Mouse (Mus musculus) T-helper 1 cell (primary cell): ENCODE results near the gene Marcks.
"Not testable (repeated sequence)": the region's sequence is repeated elsewhere in the genome, so short reads cannot be mapped to it uniquely, and the experiment has no call there.

Source experiments
- in situ Hi-C: fragments of 300-600 bp; cut with MboI, MseI; formaldehyde crosslinking; loops from one replicate; pipeline ENCODE4 v1.15.1; 2025; ENCODE audit warnings: high pct_unique_total_duplicates

Gene Marcks

GRCm38 (mm10) chr10:37136981-37137518 is 1.7 kb downstream of the Marcks start:
- in situ Hi-C loops = loop anchor here (5.0 kb wide), 1 partner anchor 530 kb away; no protein-coding TSS in a partner anchor

- in situ Hi-C loops = loop anchor here (5.0 kb wide), 1 partner anchor 531 kb away; no protein-coding TSS in a partner anchor
Measured at GRCm38 (mm10) chr10:37135951-37136751, 2.6 kb downstream of the Marcks start.

GRCm38 (mm10) chr10:37133876-37134708 is 4.6 kb downstream of the Marcks start:
- in situ Hi-C loops = no loop called here

- in situ Hi-C loops = no loop called here
Measured at GRCm38 (mm10) chr10:37132671-37133070, 6.0 kb downstream of the Marcks start.

GRCm38 (mm10) chr10:37129652-37130051 is 9.1 kb downstream of the Marcks start:
- in situ Hi-C loops = no loop called here

- in situ Hi-C loops = no loop called here
Measured at GRCm38 (mm10) chr10:37115329-37115728, 23.4 kb downstream of the Marcks start.

- in situ Hi-C loops = no loop called here
Measured at GRCm38 (mm10) chr10:37112812-37113211, 25.9 kb downstream of the Marcks start.

- in situ Hi-C loops = no loop called here
Measured at GRCm38 (mm10) chr10:37112362-37112761, 26.4 kb downstream of the Marcks start.

GRCm38 (mm10) chr10:37111432-37111831 is 27.3 kb downstream of the Marcks start:
- in situ Hi-C loops = no loop called here

GRCm38 (mm10) chr10:37106871-37107627 is 31.7 kb downstream of the Marcks start:
- in situ Hi-C loops = no loop called here

- in situ Hi-C loops = no loop called here
Measured at GRCm38 (mm10) chr10:37106303-37106702, 32.4 kb downstream of the Marcks start.

GRCm38 (mm10) chr10:37102227-37103080 is 36.3 kb downstream of the Marcks start:
- in situ Hi-C loops = no loop called here

GRCm38 (mm10) chr10:37101733-37102132 is 37.0 kb downstream of the Marcks start:
- in situ Hi-C loops = no loop called here

GRCm38 (mm10) chr10:37096529-37096928 is 42.2 kb downstream of the Marcks start:
- in situ Hi-C loops = no loop called here

GRCm38 (mm10) chr10:37095803-37096202 is 42.9 kb downstream of the Marcks start:
- in situ Hi-C loops = no loop called here

GRCm38 (mm10) chr10:37093306-37093705 is 45.4 kb downstream of the Marcks start:
- in situ Hi-C loops = no loop called here

GRCm38 (mm10) chr10:37090411-37090810 is 48.3 kb downstream of the Marcks start:
- in situ Hi-C loops = no loop called here

- in situ Hi-C loops = not testable (repeated sequence)
Measured at GRCm38 (mm10) chr10:37084071-37084470, 54.6 kb downstream of the Marcks start.
